Mouse (Mus musculus): Measurements from ENCODE around the gene Abcb6. TPM values are rescaled to one million over a fixed set of nuclear protein-coding genes. Genes with fewer than 3 reads are reported as not detected.

Gene Abcb6
- total and polyA plus RNA-seq, 3 experiments: 15.5 to 29.0 (median 19.2) TPM

DNA sequence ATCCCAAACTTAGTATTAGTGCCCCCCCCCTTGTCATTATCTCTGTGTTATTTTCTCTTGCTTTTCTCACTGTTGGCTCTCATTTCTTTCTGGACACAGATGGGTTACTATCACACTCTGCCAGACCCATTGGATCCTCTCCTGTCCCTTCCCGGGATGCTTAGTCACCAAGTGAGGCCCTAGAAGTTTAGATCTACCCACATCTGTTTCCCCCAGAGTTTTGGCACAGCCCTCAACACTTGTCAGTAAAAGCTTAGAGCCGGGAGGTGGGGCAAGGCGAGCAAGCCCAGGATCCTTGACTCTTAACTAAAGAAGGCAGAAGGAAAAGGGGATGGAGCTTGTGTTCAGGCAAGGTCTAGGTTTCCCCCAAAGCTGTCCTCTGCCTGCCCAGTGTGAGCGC, 49.0 kb upstream of the Abcb6 start:
- TF ChIP-seq ETS1 (conservative IDR thresholded peaks at IDR 0.05; ENCODE audit: low read depth, low read length): no peak
- no peak for TF ChIP-seq TBP (conservative IDR thresholded peaks at IDR 0.05; ENCODE audit: low read depth, low read length)
- no peak for TF ChIP-seq RAD21 (IDR thresholded peaks at IDR 0.05; ENCODE audit: low read depth, low read length)
- no peak for TF ChIP-seq USF2 (conservative IDR thresholded peaks at IDR 0.05; ENCODE audit: low read depth, low read length)
- no peak for TF ChIP-seq ELF1 (IDR thresholded peaks at IDR 0.05; ENCODE audit: low read depth, low read length)
- no peak for TF ChIP-seq ZKSCAN1 (IDR thresholded peaks at IDR 0.05; ENCODE audit: borderline replicate concordance, low read depth, low read length)
- no peak for TF ChIP-seq SIN3A (IDR thresholded peaks at IDR 0.05; ENCODE audit: low read length)
- TF ChIP-seq GABPA (IDR thresholded peaks at IDR 0.05; ENCODE audit: insufficient replicate concordance, low read depth, low read length): no peak
- TF ChIP-seq IRF4 (IDR thresholded peaks at IDR 0.05; ENCODE audit: low read depth, low read length): no peak
- TF ChIP-seq MAFK (IDR thresholded peaks at IDR 0.05; ENCODE audit: insufficient replicate concordance, low read length): no peak
- TF ChIP-seq MEF2A (IDR thresholded peaks at IDR 0.05; ENCODE audit: borderline replicate concordance, low read depth, low read length): no peak
- TF ChIP-seq ZC3H11A (IDR thresholded peaks at IDR 0.05; ENCODE audit: low read depth, low read length): no peak
- no peak overlapping the region for H3K4me3 ChIP-seq (replicated peaks in 1 of 3; ENCODE audit: low read depth in 2 of 3, low read length in 2 of 3, poor library complexity in 1 of 3)
- no peaks in the 10 kb centered on the region for H3K9me3 ChIP-seq (replicated peaks; ENCODE audit: low read length)
- H3K36me3 ChIP-seq (replicated peaks in 1 of 2; ENCODE audit: control insufficient read depth in 1 of 2, insufficient read depth in 1 of 2, low read length in 1 of 2): no peaks in the 10 kb centered on the region
- in situ Hi-C loops (cut with MboI; ENCODE audit: low pct_ligation_motif_present, low pct_unique_long_range_greater_than_20kb, low sequenced_read_pairs): no loop called here
- dilution Hi-C loops (cut with MboI; ENCODE audit: extremely low pct_ligation_motif_present, extremely low pct_unique_long_range_greater_than_20kb, low sequenced_read_pairs): no loop called here
- peaks cover 6% of the 10 kb centered on the region for H3K27me3 ChIP-seq (replicated peaks)
- no peak overlapping the region for H3K4me2 ChIP-seq (ENCODE audit: insufficient read depth, low read depth, poor library complexity, severe bottlenecking)
- no peak overlapping the region for H3K9ac ChIP-seq (ENCODE audit: insufficient read depth, low read depth)
- peaks cover 9 to 22% of the 10 kb centered on the region in 2 experiments; a peak in 2 of 4 replicates for H3K4me1 ChIP-seq (ENCODE audit: control insufficient read depth in 1 of 2, insufficient read depth in 2 of 2)
- no peak for DNase-seq (ENCODE audit: extremely low read depth)
- no peak overlapping the region for H3K27ac ChIP-seq (ENCODE audit: insufficient read depth, low read depth)
- no peaks in the 10 kb centered on the region for H3K79me2 ChIP-seq (replicated peaks; ENCODE audit: control insufficient read depth, extremely low read depth, insufficient read depth, poor library complexity, severe bottlenecking)

DNA sequence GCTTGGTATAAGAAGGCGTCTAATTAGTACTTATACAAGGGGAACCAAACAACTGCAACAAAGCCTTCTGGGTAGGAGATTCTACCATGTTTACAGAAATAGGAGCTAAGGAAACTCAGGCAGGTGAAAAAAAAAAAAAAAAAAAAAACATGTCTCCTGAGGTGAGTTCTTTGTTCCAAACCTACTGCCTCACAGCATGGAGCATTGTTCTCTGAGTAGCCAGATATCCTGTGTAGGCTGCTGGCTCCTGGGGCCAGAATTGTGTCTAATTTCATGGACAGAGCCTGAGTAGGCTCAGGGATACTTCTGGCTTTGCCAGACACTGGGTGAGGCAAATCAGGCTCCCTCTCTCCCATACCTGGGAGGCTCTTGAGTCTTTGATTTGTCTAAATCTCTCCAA, 47.5 kb upstream of the Abcb6 start:
- H3K36me3 ChIP-seq (replicated peaks in 1 of 2; ENCODE audit: control insufficient read depth in 1 of 2, insufficient read depth in 1 of 2, low read length in 1 of 2): no peaks in the 10 kb centered on the region
- in situ Hi-C loops (cut with MboI; ENCODE audit: low pct_ligation_motif_present, low pct_unique_long_range_greater_than_20kb, low sequenced_read_pairs): no loop called here
- dilution Hi-C loops (cut with MboI; ENCODE audit: extremely low pct_ligation_motif_present, extremely low pct_unique_long_range_greater_than_20kb, low sequenced_read_pairs): no loop called here
- H3K4me3 ChIP-seq (replicated peaks in 1 of 3; ENCODE audit: low read depth in 2 of 3, low read length in 2 of 3, poor library complexity in 1 of 3): no peak overlapping the region
- TF ChIP-seq USF1 (IDR thresholded peaks at IDR 0.05; ENCODE audit: low read depth, low read length) (no peak), UBTF (IDR thresholded peaks at IDR 0.05; ENCODE audit: low read depth, low read length) (no peak), CTCF (conservative IDR thresholded peaks at IDR 0.05 in 1 of 2, IDR thresholded peaks at IDR 0.05 in 1 of 2; ENCODE audit: low read depth in 2 of 2, low read length in 2 of 2) (no peak), MEF2A (IDR thresholded peaks at IDR 0.05; ENCODE audit: borderline replicate concordance, low read depth, low read length) (no peak), IRF4 (IDR thresholded peaks at IDR 0.05; ENCODE audit: low read depth, low read length) (no peak), KAT2A (IDR thresholded peaks at IDR 0.05; ENCODE audit: insufficient replicate concordance, low read length) (no peak), E2F4 (IDR thresholded peaks at IDR 0.05; ENCODE audit: insufficient replicate concordance, low read depth, low read length) (no peak), TCF12 (IDR thresholded peaks at IDR 0.05; ENCODE audit: low read depth, low read length) (no peak), NELFE (IDR thresholded peaks at IDR 0.05; ENCODE audit: low read depth, low read length) (no peak), ZC3H11A (IDR thresholded peaks at IDR 0.05; ENCODE audit: low read depth, low read length) (no peak), PAX5 (IDR thresholded peaks at IDR 0.05; ENCODE audit: low read length) (no peak), ZKSCAN1 (IDR thresholded peaks at IDR 0.05; ENCODE audit: borderline replicate concordance, low read depth, low read length) (no peak), MAZ (IDR thresholded peaks at IDR 0.05; ENCODE audit: low read depth, low read length) (no peak), NRF1 (IDR thresholded peaks at IDR 0.05; ENCODE audit: low read depth, low read length) (no peak), RAD21 (IDR thresholded peaks at IDR 0.05; ENCODE audit: low read depth, low read length) (no peak), POLR2A (IDR thresholded peaks at IDR 0.05; ENCODE audit: low read depth, low read length) (no peak), MAX (IDR thresholded peaks at IDR 0.05; ENCODE audit: low read length) (no peak), ZNF384 (IDR thresholded peaks at IDR 0.05; ENCODE audit: low read depth, low read length) (no peak), USF2 (conservative IDR thresholded peaks at IDR 0.05; ENCODE audit: low read depth, low read length) (no peak)
- no peak overlapping the region for H3K27ac ChIP-seq (ENCODE audit: insufficient read depth, low read depth)
- H3K27me3 ChIP-seq (replicated peaks): peaks cover 6% of the 10 kb centered on the region
- H3K4me1 ChIP-seq (ENCODE audit: control insufficient read depth in 1 of 2, insufficient read depth in 2 of 2): peaks cover 19 to 34% of the 10 kb centered on the region in 2 experiments
- no peaks in the 10 kb centered on the region for H3K9me3 ChIP-seq (replicated peaks; ENCODE audit: low read length)
- no peak for DNase-seq (ENCODE audit: extremely low read depth)
- no peak overlapping the region for H3K9ac ChIP-seq (ENCODE audit: insufficient read depth, low read depth)
- H3K4me2 ChIP-seq (ENCODE audit: insufficient read depth, low read depth, poor library complexity, severe bottlenecking): no peak overlapping the region
- no peaks in the 10 kb centered on the region for H3K79me2 ChIP-seq (replicated peaks; ENCODE audit: control insufficient read depth, extremely low read depth, insufficient read depth, poor library complexity, severe bottlenecking)
